Comparison of ENCODE assay signal across 13 mouse cellular contexts in the genomic region with DNA sequence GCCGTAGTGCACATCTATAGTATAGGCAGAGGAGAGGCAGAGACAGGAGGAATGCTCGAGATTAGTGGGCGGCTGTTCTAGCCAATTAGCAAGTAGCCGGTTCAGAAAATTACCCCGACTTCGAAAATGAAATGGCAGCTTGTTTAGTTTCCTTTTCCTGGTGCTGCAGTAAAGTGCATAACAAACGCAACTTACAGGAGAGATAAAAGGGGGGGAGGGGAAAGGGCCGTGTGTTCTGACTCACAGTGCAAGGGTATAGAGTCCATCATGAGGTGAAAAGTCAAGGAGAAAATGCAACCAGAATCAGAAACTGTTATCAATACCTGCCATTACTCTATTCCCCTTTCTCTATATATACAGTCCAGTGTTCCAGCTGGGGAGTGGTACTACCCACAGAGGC.
"Had no signal": no experiment of that assay in that cellular context is flagged by ENCODE, and none has a peak within 500 bp of the region (broad histone marks: within the 10 kb centered on the region; RNA-seq: fewer than 3 reads in every experiment).

No protein-coding gene starts in this region.

- DNase-seq: kidney, postnatal 14 days; kidney, postnatal 4 days; layer of hippocampus, adult 9-11 months; liver, embryonic 13.5 days; lung, adult 2 months; lung, postnatal 14 days; right cerebral cortex, adult 18-20 months; right cerebral cortex, postnatal 14 days; right cerebral cortex, postnatal 4 days; thymus, adult 2 months; thymus, postnatal 14 days; thymus, postnatal 4 days had no signal

- ATAC-seq: midbrain, embryonic 15.5 days had no signal
